Mouse (Mus musculus) adrenal gland, postnatal 0 days (tissue): ENCODE results near the gene Ddx23. TPM values are rescaled to one million over a fixed set of nuclear protein-coding genes. Genes with fewer than 3 reads are reported as not detected.

Source experiments
- polyA plus RNA-seq: library from polyadenylated mRNA; unstranded; fragments of >200 nt; fragmentation: Nextera tagmentation; extraction: Ambion mirVana; gene quantifications from 2 replicates; pipeline ENCODE4 v1.2.1, GENCODE M21; 2015

Gene Ddx23
- 6.7 and 14.4 TPM in 2 replicates for polyA plus RNA-seq

GRCm38 (mm10) chr15:98662567-98663545 is at the start of gene Ddx23:
Gene Ddx23 (minus strand): TSS chr15:98662894.

GRCm38 (mm10) chr15:98707766-98708372 is 45.2 kb upstream of the Ddx23 start, which contains the start of gene Ccdc65:
Gene Ccdc65 (plus strand): TSS chr15:98708207.

GRCm38 (mm10) chr15:98676940-98677728 is 14.4 kb upstream of the Ddx23 start, which contains the start of gene Rnd1:
Gene Rnd1 (minus strand): TSS chr15:98677461.

GRCm38 (mm10) chr15:98630540-98630939 is 32.2 kb downstream of the Ddx23 start, which contains the start of gene Cacnb3:
Gene Cacnb3 (plus strand): TSS chr15:98630840.

GRCm38 (mm10) chr15:98609331-98610130 is 53.2 kb downstream of the Ddx23 start, which contains the start of gene Adcy6:
Gene Adcy6 (minus strand): TSS chr15:98610076.

Other genes with a start within 250 kb of the Ddx23 start
- gene Olfr282, start 231.7 kb downstream of the Ddx23 start, polyA plus RNA-seq = not detected in 2 replicates
- gene Olfr281, start 210.3 kb downstream of the Ddx23 start, polyA plus RNA-seq = not detected in 2 replicates
- gene OR5BS1P, start 193.0 kb downstream of the Ddx23 start, polyA plus RNA-seq = not detected in 2 replicates
- gene Lalba, start 180.2 kb downstream of the Ddx23 start, polyA plus RNA-seq = not detected in 2 replicates
- not detected in 2 replicates for gene Olfr279, start 170.5 kb downstream of the Ddx23 start, polyA plus RNA-seq
- 69.3 and 93.3 TPM in 2 replicates for gene Kansl2, start 128.6 kb downstream of the Ddx23 start, polyA plus RNA-seq
- gene Ccnt1, start 92.0 kb downstream of the Ddx23 start, polyA plus RNA-seq = 30.2 and 40.7 TPM in 2 replicates
- gene 4930415O20Rik, start 91.9 kb downstream of the Ddx23 start, polyA plus RNA-seq = not detected in 2 replicates
- 7.4 and 10.2 TPM in 2 replicates for gene Adcy6, start 52.8 kb downstream of the Ddx23 start, polyA plus RNA-seq
- gene Cacnb3, start 32.1 kb downstream of the Ddx23 start, polyA plus RNA-seq = 21.8 and 40.6 TPM in 2 replicates
- gene Rnd1, start 14.6 kb upstream of the Ddx23 start, polyA plus RNA-seq = 1.5 and 1.9 TPM in 2 replicates
- 0.60 and 1.0 TPM in 2 replicates for gene Ccdc65, start 45.3 kb upstream of the Ddx23 start, polyA plus RNA-seq
- gene Fkbp11, start 65.3 kb upstream of the Ddx23 start, polyA plus RNA-seq = 29.2 and 29.9 TPM in 2 replicates
- 34.5 and 51.3 TPM in 2 replicates for gene Arf3, start 100.3 kb upstream of the Ddx23 start, polyA plus RNA-seq
- 0.37 and 0.43 TPM in 2 replicates for gene Wnt10b, start 115.3 kb upstream of the Ddx23 start, polyA plus RNA-seq
- gene Wnt1, start 127.0 kb upstream of the Ddx23 start, polyA plus RNA-seq = not detected in 2 replicates
- gene Ddn, start 146.6 kb upstream of the Ddx23 start, polyA plus RNA-seq = 0.03 TPM in 1 of 2 replicates, not detected in the other
- 57.7 and 81.2 TPM in 2 replicates for gene Prkag1, start 168.6 kb upstream of the Ddx23 start, polyA plus RNA-seq
- gene Kmt2d, start 208.3 kb upstream of the Ddx23 start, polyA plus RNA-seq = 5.1 and 6.8 TPM in 2 replicates
- gene Rhebl1, start 231.6 kb upstream of the Ddx23 start, polyA plus RNA-seq = 9.2 and 11.9 TPM in 2 replicates
- 2.4 and 3.1 TPM in 2 replicates for gene Dhh, start 235.6 kb upstream of the Ddx23 start, polyA plus RNA-seq